Comparison of ENCODE assay signal across 24 mouse cellular contexts in the genomic region with DNA sequence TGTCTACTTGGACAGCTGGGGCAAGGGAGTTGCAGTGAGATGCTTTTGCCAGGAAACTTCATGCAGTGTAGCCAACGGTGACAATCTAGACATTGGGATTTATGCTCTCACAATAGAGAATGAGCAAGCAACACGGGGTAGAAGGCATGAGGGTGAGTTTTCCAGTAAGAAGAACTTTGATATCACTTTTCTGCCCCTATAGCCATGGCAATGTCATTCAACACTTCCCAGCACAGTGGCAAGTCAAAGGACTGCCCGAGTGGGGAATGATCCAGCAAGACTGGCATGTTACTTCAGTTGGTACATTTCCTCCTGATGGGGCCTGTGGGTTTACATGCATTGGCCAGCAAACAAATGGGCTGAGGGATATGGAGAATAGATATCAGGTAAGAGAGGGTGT.
"Had no signal": no experiment of that assay in that cellular context is flagged by ENCODE, and none has a peak within 500 bp of the region (broad histone marks: within the 10 kb centered on the region; RNA-seq: fewer than 3 reads in every experiment).

No protein-coding gene starts in this region.

- DNase-seq: forebrain, postnatal 0 days; gastrocnemius, postnatal 14 days; gastrocnemius, postnatal 36 days; heart, adult 2 months; heart, postnatal 14 days; heart, postnatal 36 days; kidney, adult 18-20 months; kidney, adult 9 months; kidney, postnatal 14 days; kidney, postnatal 36 days; layer of hippocampus, adult 9-11 months; layer of hippocampus, postnatal 36 days; left cerebral cortex, postnatal 4 days had no signal

- H3K9me3 ChIP-seq: heart, embryonic 13.5 days; heart, embryonic 15.5 days; hindbrain, embryonic 13.5 days; hindbrain, embryonic 15.5 days; limb, embryonic 13.5 days; limb, embryonic 15.5 days; liver, embryonic 12.5 days had no signal

- H3K27me3 ChIP-seq: heart, embryonic 13.5 days; heart, embryonic 15.5 days; hindbrain, embryonic 13.5 days; hindbrain, embryonic 15.5 days; limb, embryonic 13.5 days; limb, embryonic 15.5 days; liver, embryonic 12.5 days had no signal

- ATAC-seq: forebrain, postnatal 0 days; hindbrain, postnatal 0 days; intestine, embryonic 16.5 days; liver, embryonic 12.5 days had no signal

- H3K4me1 ChIP-seq: heart, embryonic 15.5 days; hindbrain, embryonic 13.5 days; hindbrain, embryonic 15.5 days; limb, embryonic 13.5 days; limb, embryonic 15.5 days; liver, embryonic 12.5 days had no signal

- H3K27ac ChIP-seq: heart, adult 2 months; heart, embryonic 13.5 days; heart, embryonic 15.5 days; hindbrain, embryonic 13.5 days; hindbrain, embryonic 15.5 days; hindbrain, postnatal 0 days; limb, embryonic 13.5 days; limb, embryonic 15.5 days; liver, embryonic 12.5 days; liver, embryonic 14.5 days had no signal

- H3K36me3 ChIP-seq: heart, embryonic 13.5 days; heart, embryonic 15.5 days; hindbrain, embryonic 13.5 days; hindbrain, embryonic 15.5 days; limb, embryonic 13.5 days; limb, embryonic 15.5 days; liver, embryonic 12.5 days had no signal

- H3K4me2 ChIP-seq: heart, embryonic 11.5 days; heart, embryonic 13.5 days; heart, embryonic 15.5 days; hindbrain, embryonic 13.5 days; hindbrain, embryonic 15.5 days; limb, embryonic 13.5 days; limb, embryonic 15.5 days; liver, embryonic 12.5 days had no signal

- H3K4me3 ChIP-seq: heart, adult 2 months; heart, embryonic 13.5 days; heart, embryonic 15.5 days; hindbrain, embryonic 13.5 days; hindbrain, embryonic 15.5 days; limb, embryonic 13.5 days; limb, embryonic 15.5 days; liver, embryonic 12.5 days had no signal

- H3K9ac ChIP-seq: forebrain, postnatal 0 days; heart, embryonic 13.5 days; heart, embryonic 15.5 days; hindbrain, embryonic 13.5 days; hindbrain, embryonic 15.5 days; limb, embryonic 13.5 days; limb, embryonic 15.5 days; liver, embryonic 12.5 days; liver, embryonic 14.5 days had no signal
